In the genomic region with DNA sequence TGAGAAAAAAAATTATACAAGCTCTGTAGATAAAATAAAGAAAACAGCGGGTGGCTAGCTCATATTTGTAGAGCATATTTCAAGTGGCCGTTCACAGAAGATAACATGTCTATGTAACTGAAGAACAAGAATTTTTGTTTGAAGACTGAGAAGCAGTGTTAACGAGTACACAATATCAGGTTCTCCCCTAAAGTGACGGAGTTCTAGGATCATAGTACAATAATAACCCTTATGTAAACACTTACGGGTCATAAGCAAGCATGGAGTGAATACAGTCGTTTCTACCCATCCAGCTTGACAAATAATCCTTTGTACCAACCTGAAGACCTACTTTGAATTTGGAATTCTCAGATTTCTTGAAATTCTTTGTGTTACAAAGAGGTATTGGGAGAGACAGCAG, we compare ENCODE assay signal across 21 mouse cellular contexts.
DNase-seq lines count a peak whose midpoint lies in the region; ATAC-seq and TF ChIP-seq lines count a peak whose summit lies in the region.
"Had no signal": no experiment of that assay in that cellular context is flagged by ENCODE, and none has a peak within 500 bp of the region (broad histone marks: within the 10 kb centered on the region; RNA-seq: fewer than 3 reads in every experiment).

No protein-coding gene starts in this region.

- no peaks in the 10 kb centered on the region for H3K36me3 ChIP-seq in embryonic facial prominence, embryonic 14.5 days (ENCODE audit: control insufficient read depth, insufficient read depth, low read length)
- no peaks in the 10 kb centered on the region for H3K36me3 ChIP-seq in embryonic facial prominence, embryonic 10.5 days (replicated peaks)
- no peaks in the 10 kb centered on the region for H3K36me3 ChIP-seq in lung, embryonic 14.5 days (ENCODE audit: insufficient read depth)
- no peaks in the 10 kb centered on the region for H3K36me3 ChIP-seq in lung, postnatal 0 days (ENCODE audit: insufficient read depth, low read length)
- no peaks in the 10 kb centered on the region for H3K36me3 ChIP-seq in lung, embryonic 16.5 days (ENCODE audit: control insufficient read depth, insufficient read depth, low read length)
- H3K36me3 ChIP-seq: G1E had no signal

- ATAC-seq in embryonic facial prominence, embryonic 14.5 days (ENCODE audit: low read depth) = no peak
- peak; percentile 87 for ATAC-seq in lung, embryonic 14.5 days (ENCODE audit: insufficient read depth)
- no peak for ATAC-seq in lung, postnatal 0 days
- ATAC-seq in lung, embryonic 16.5 days (ENCODE audit: low read depth) = peak; percentile 56
- ATAC-seq: activated CD4-positive, CD25-positive, alpha-beta regulatory T cell, adult 4 months; CD4-positive, CD25-positive, alpha-beta regulatory T cell, adult 4 months; Patski had no signal

- 71% methylated on average over 6 of the region's 6 CpGs for WGBS in embryonic facial prominence, embryonic 14.5 days
- 85% methylated on average over 6 of the region's 6 CpGs for whole genome bisulfite sequencing in embryonic facial prominence, embryonic 10.5 days
- 54% methylated on average over 6 of the region's 6 CpGs for WGBS in lung, embryonic 14.5 days
- WGBS in lung, postnatal 0 days = 46% methylated on average over 6 of the region's 6 CpGs
- 51% methylated on average over 6 of the region's 6 CpGs for WGBS in lung, embryonic 16.5 days

- peak; percentile 14 for DNase-seq in embryonic facial prominence, embryonic 14.5 days (ENCODE audit: low spot score)
- DNase-seq in embryonic facial prominence, embryonic 10.5 days (ENCODE audit: low spot score) = no peak
- peak; percentile 42 for DNase-seq in lung, embryonic 14.5 days
- no peak for DNase-seq in lung, postnatal 0 days (ENCODE audit: low spot score)
- no peak for DNase-seq in lung, adult 18-20 months
- DNase-seq: adrenal gland, adult 2 months; adrenal gland, adult 8-10 months; adrenal gland, postnatal 10 days; adrenal gland, postnatal 14 days; adrenal gland, postnatal 25 days; adrenal gland, postnatal 36 days; B cell, adult 2 months; cerebellum, adult 11 months; cerebellum, adult 11-12 months; cerebellum, adult 18-20 months had no signal

- H3K4me1 ChIP-seq in embryonic facial prominence, embryonic 14.5 days (ENCODE audit: control insufficient read depth, insufficient read depth, low read length) = no peaks in the 10 kb centered on the region
- no peaks in the 10 kb centered on the region for H3K4me1 ChIP-seq in embryonic facial prominence, embryonic 10.5 days
- no peaks in the 10 kb centered on the region for H3K4me1 ChIP-seq in lung, embryonic 14.5 days (ENCODE audit: insufficient read depth)
- no peaks in the 10 kb centered on the region for H3K4me1 ChIP-seq in lung, postnatal 0 days (ENCODE audit: insufficient read depth, low read depth, low read length)
- no peaks in the 10 kb centered on the region for H3K4me1 ChIP-seq in lung, embryonic 16.5 days (replicated peaks; ENCODE audit: control insufficient read depth, insufficient read depth, low read length)

- no peak for TF ChIP-seq CTCF in lung, embryonic 14.5 days (IDR thresholded peaks at IDR 0.05; ENCODE audit: low read depth)
- no peak for TF ChIP-seq CTCF in lung, postnatal 0 days (IDR thresholded peaks at IDR 0.05)

- H3K27ac ChIP-seq in embryonic facial prominence, embryonic 14.5 days (replicated peaks; ENCODE audit: low read depth, low read length) = no peak overlapping the region
- H3K27ac ChIP-seq in embryonic facial prominence, embryonic 10.5 days (replicated peaks) = no peak overlapping the region
- H3K27ac ChIP-seq in lung, embryonic 14.5 days (ENCODE audit: low read depth) = no peak overlapping the region
- H3K27ac ChIP-seq in lung, postnatal 0 days (ENCODE audit: low read length) = no peak overlapping the region
- H3K27ac ChIP-seq in lung, embryonic 16.5 days (ENCODE audit: low read length) = no peak overlapping the region

- no peak overlapping the region for H3K4me2 ChIP-seq in embryonic facial prominence, embryonic 14.5 days (ENCODE audit: low read depth, low read length)
- H3K4me2 ChIP-seq in lung, embryonic 14.5 days = no peak overlapping the region
- no peak overlapping the region for H3K4me2 ChIP-seq in lung, postnatal 0 days (replicated peaks; ENCODE audit: low read depth, low read length)
- H3K4me2 ChIP-seq in lung, embryonic 16.5 days (ENCODE audit: low read depth, low read length) = no peak overlapping the region

- H3K4me3 ChIP-seq in embryonic facial prominence, embryonic 14.5 days (ENCODE audit: low read depth, low read length) = no peak overlapping the region
- H3K4me3 ChIP-seq in embryonic facial prominence, embryonic 10.5 days = no peak overlapping the region
- no peak overlapping the region for H3K4me3 ChIP-seq in lung, embryonic 14.5 days (ENCODE audit: low read depth, low read length)
- H3K4me3 ChIP-seq in lung, postnatal 0 days (ENCODE audit: low read depth, low read length) = no peak overlapping the region
- H3K4me3 ChIP-seq in lung, embryonic 16.5 days (ENCODE audit: low read length) = no peak overlapping the region

- no peak for TF ChIP-seq EP300 in lung, postnatal 0 days (IDR thresholded peaks at IDR 0.05)

- H3K9ac ChIP-seq in embryonic facial prominence, embryonic 14.5 days (ENCODE audit: low read depth, low read length) = no peak overlapping the region
- H3K9ac ChIP-seq in lung, embryonic 14.5 days = no peak overlapping the region
- no peak overlapping the region for H3K9ac ChIP-seq in lung, postnatal 0 days (replicated peaks; ENCODE audit: low read depth)
- H3K9ac ChIP-seq in lung, embryonic 16.5 days (ENCODE audit: low read length) = no peak overlapping the region

- no peaks in the 10 kb centered on the region for H3K27me3 ChIP-seq in embryonic facial prominence, embryonic 14.5 days (replicated peaks; ENCODE audit: control insufficient read depth, insufficient read depth, low read length)
- H3K27me3 ChIP-seq in embryonic facial prominence, embryonic 10.5 days (replicated peaks; ENCODE audit: low read depth, poor library complexity, severe bottlenecking) = no peaks in the 10 kb centered on the region
- H3K27me3 ChIP-seq in lung, embryonic 14.5 days (ENCODE audit: insufficient read depth, low read length) = no peaks in the 10 kb centered on the region
- H3K27me3 ChIP-seq in lung, postnatal 0 days (replicated peaks; ENCODE audit: insufficient read depth, low read length) = no peaks in the 10 kb centered on the region
- no peaks in the 10 kb centered on the region for H3K27me3 ChIP-seq in lung, embryonic 16.5 days (ENCODE audit: control insufficient read depth, insufficient read depth, low read depth, low read length)
- H3K27me3 ChIP-seq: CH12.LX, Patski had no signal

- H3K9me3 ChIP-seq in embryonic facial prominence, embryonic 14.5 days (ENCODE audit: control insufficient read depth, low read length) = no peaks in the 10 kb centered on the region
- no peaks in the 10 kb centered on the region for H3K9me3 ChIP-seq in embryonic facial prominence, embryonic 10.5 days
- H3K9me3 ChIP-seq in lung, embryonic 14.5 days (ENCODE audit: low read depth, low read length) = no peaks in the 10 kb centered on the region
- H3K9me3 ChIP-seq in lung, postnatal 0 days (ENCODE audit: low read length) = no peaks in the 10 kb centered on the region
- H3K9me3 ChIP-seq in lung, embryonic 16.5 days (ENCODE audit: control insufficient read depth, low read length) = no peaks in the 10 kb centered on the region

Comparison
In these comparisons a context has a peak if more than half of its experiments do, and no peak if none do; other contexts are left out.
1. ATAC-seq: peak in lung, embryonic 14.5 days (single experiment) and lung, embryonic 16.5 days (single experiment); none in embryonic facial prominence, embryonic 14.5 days (single experiment) and lung, postnatal 0 days (single experiment).
2. DNase-seq: peak in embryonic facial prominence, embryonic 14.5 days (single experiment) and lung, embryonic 14.5 days (single experiment); none in embryonic facial prominence, embryonic 10.5 days (single experiment), lung, postnatal 0 days (single experiment) and lung, adult 18-20 months (0 of 2).